Mouse (Mus musculus): ENCODE measurements around the gene Bri3.
"Not testable (repeated sequence)": the region's sequence is repeated elsewhere in the genome, so short reads cannot be mapped to it uniquely, and the experiment has no call there.

Bri3 gene

DNA sequence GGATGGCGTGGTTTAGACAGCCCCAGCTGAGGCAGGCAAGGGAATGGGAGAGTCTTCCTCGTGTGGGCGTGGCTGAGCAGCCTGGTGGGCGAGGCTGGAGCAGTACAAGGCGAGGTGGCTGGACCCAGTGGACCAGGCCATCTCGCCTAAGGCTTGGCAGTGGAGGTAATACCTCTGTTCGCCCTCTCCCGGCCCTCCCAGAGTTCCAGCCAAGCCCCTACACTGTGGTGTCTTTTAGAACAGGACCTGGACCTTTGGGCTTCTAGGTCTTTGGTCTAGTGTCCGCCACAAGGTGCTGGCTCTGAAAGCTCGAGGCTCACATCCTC lies 114.3 kb downstream of the Bri3 start:
- no peak for DNase-seq (ENCODE audit: low read depth, low spot score)

- no peak for DNase-seq (ENCODE audit: low read depth, low spot score)
These were observed 115.6 kb downstream of the Bri3 start for GRCm38 (mm10) chr5:144359886-144360285.

DNA sequence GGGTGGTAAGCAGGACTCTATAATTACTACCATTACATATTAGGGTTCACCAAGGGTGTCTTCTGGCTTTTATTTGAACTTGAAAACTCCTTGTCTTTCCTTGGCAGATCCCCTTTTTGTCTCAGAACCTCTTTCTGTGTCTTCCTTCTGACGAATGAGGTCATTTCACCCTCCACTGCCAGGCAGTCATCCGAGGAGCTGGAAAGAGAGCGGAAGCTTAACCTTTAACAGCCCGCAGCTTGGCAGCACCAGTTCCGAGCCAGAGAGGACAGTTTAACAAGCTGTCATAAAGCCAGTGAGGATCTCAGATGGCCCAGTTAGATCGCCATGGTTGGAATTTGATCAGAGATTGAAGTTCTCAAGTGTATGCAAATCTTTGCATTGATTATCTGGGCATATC lies 116.1 kb downstream of the Bri3 start:
- DNase-seq (ENCODE audit: low read depth, low spot score), result no peak

- no peak for DNase-seq (ENCODE audit: low read depth, low spot score)
These were observed 120.6 kb downstream of the Bri3 start for GRCm38 (mm10) chr5:144364680-144365357.

GRCm38 (mm10) chr5:144366551-144366950 lies 122.3 kb downstream of the Bri3 start:
- DNase-seq (ENCODE audit: low read depth, low spot score), result not testable (repeated sequence)

DNA sequence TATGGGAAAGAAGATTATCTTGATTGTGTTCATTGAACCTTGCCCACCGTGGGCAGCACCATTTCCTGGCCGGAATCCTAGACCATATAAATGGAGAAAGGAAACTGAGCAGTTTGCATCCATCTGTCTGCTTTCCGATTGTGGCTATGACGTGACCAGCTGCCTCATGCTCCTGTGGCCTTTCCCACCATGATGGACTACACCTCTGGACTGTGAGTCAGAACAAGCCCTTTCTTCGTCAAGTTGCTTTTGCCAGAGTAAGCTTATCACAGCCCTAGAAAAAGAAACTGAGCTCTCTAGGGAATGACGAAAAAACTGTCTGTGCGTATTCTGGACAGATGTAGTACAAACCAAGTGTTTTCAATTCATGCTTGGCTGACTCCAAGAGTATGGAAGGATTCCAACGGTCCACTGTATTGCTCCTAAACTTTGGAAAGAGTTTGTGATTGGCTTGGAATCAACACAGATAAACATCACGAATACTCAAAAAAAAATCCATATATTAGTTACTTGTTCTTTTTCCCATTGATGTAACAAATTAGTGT lies 124.5 kb downstream of the Bri3 start:
- no peak for DNase-seq (ENCODE audit: low read depth, low spot score)

GRCm38 (mm10) chr5:144370986-144371385 lies 126.7 kb downstream of the Bri3 start:
- DNase-seq (ENCODE audit: low read depth, low spot score), result peak; percentile 14

- no peak for DNase-seq (ENCODE audit: low read depth, low spot score)
These were observed 127.9 kb downstream of the Bri3 start for GRCm38 (mm10) chr5:144372177-144372576.

DNA sequence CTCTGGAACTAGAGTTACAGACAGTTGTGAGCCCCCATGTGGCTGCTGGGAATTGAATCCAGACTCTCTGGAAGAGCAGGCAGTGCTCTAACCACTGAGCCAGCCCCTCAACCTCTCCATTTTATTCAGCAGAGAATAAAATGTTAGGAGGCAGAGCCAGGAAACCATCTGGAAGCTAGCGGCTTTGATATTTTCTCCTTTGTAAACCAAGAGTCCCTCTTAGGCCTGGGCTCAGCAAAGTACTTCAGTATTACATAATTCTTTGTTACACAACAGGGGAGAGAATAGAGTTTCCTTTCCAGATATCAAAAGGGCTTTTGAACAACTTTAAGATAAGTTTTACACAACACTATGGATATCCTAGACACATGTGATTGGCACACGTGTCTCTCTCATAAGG lies 128.6 kb downstream of the Bri3 start:
- DNase-seq (ENCODE audit: low read depth, low spot score), result no peak

DNA sequence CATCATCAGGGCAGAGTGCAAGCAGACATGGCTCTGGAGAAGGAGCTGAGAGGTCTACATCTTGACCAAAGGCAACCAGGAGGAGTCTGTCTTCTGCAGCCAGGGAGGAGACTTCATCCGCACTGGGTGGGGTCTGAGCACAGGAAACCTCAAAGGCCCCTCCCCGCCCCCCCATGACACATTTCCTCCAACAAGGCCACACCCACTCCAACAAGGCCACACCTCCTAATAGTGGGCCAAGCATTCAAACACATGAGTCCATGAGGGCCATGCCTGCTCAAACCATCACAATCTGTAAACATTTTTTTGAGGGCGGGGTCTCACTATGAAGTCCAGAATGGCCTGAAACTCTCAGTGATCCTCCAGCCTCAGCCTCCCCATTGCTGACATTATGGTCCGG lies 135.2 kb downstream of the Bri3 start:
- DNase-seq (ENCODE audit: low read depth, low spot score), result no peak

GRCm38 (mm10) chr5:144380689-144381088 lies 136.5 kb downstream of the Bri3 start:
- DNase-seq (ENCODE audit: low read depth, low spot score), result no peak

- DNase-seq (ENCODE audit: low read depth, low spot score), result no peak
These were observed 137.5 kb downstream of the Bri3 start for GRCm38 (mm10) chr5:144381782-144382181.

GRCm38 (mm10) chr5:144383936-144384335 lies 139.7 kb downstream of the Bri3 start:
- no peak for DNase-seq (ENCODE audit: low read depth, low spot score)

- DNase-seq (ENCODE audit: low read depth, low spot score), result peak; percentile 32
These were observed 143.6 kb downstream of the Bri3 start for GRCm38 (mm10) chr5:144387851-144388250.

DNA sequence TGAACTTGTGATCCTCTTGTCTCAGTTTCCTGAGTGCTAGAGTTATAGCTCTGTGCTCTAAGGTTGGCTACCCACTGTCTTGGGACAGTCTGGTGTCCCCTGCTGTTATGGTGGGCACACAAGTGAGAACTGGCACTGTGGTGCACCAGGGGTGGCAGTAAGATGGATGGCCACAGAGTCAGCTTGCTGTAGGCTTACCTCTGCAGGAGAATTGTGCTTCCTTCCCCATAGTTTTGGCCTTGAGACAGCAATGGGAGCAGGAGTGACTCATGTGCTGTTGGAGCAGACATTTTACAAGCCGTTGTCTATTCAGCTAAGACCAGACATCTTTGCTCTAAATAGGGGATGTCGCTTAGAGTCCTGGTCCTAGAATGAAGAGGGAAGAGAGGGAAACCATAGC lies 149.9 kb downstream of the Bri3 start:
- DNase-seq (ENCODE audit: low read depth, low spot score), result no peak

GRCm38 (mm10) chr5:144397566-144397965 lies 153.3 kb downstream of the Bri3 start:
- DNase-seq (ENCODE audit: low read depth, low spot score), result no peak

DNA sequence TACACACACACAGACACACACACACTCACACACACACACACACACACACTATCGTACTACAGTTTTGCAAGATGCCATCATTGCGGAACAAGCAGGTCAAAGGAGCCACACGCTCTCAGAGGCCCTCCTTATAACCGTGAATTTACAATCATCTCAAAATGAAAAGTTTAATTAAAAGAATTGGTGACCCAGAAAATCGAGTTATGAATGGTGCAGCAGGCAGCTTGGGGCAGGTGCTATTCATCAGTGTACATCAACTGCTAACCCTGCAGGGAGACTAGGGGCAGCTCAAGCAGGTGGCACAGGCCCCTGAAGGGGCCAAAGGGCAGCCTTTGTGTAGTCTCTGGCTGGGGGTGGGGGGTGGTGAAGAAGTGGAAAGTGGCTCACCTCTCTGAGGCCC lies 156.6 kb downstream of the Bri3 start:
- no peak for DNase-seq (ENCODE audit: low read depth, low spot score)

GRCm38 (mm10) chr5:144406256-144406655 lies 162.0 kb downstream of the Bri3 start:
- DNase-seq (ENCODE audit: low read depth, low spot score), result no peak

DNA sequence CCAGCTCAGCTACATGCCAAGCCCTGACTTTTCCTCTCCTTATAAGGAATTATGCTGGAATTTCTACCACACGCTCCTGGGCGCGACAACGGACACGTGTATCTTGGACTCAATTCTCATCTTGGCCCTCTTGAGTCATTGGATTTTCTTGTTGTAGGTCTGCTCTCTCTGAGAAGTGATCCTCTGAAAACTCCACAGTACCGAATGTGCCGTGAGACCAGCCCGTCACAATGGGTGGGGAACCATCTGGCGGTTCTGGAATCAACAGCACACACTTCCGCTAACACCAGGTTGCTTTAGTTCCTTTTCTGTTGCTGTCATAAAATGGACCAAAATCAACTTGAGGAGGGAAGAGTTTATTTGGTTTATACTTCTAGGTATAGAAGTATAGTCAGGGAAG lies 166.4 kb downstream of the Bri3 start:
- DNase-seq (ENCODE audit: low read depth, low spot score), result no peak

DNA sequence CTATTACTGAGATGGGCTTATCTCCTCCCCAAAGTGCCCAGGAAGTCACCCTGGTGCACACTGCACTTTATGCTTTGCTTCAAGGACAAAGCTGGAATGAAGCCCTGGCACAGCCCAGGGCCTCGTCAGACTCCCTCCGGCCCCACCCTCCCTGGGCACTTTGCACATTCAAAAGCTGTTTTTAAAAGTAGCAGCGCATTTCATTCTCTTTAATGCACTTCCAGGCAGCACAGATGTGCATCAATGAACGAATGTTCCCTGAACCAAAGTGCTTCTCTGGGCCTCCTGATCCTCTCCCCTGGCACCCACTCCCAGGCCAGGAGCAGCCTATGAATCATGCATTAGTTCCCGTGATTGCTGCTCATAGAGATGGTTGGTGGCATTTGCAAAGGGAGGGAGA lies 167.5 kb downstream of the Bri3 start:
- DNase-seq (ENCODE audit: low read depth, low spot score), result no peak

DNA sequence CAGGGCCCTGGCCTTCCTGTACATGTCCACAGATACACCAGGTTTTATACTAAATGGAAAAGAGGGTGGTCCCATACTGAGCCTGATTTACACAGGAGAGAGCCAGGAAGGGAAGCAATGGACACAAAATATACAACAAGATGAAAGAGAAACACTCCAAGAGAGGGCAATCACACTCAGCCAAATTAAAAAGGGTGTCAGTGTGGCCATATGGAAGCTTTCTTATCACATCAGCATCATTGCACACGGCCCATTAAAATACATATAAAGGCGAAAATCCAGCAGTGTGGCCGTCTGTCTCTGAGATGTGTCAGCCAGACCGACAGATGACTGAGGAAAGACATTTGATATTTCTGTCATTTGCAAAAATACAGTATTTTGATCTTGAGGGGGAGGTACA lies 168.5 kb downstream of the Bri3 start:
- no peak for DNase-seq (ENCODE audit: low read depth, low spot score)

GRCm38 (mm10) chr5:144418456-144418855 lies 174.2 kb downstream of the Bri3 start:
- no peak for DNase-seq (ENCODE audit: low read depth, low spot score)

GRCm38 (mm10) chr5:144420001-144420400 lies 175.8 kb downstream of the Bri3 start:
- DNase-seq (ENCODE audit: low read depth, low spot score), result no peak

DNA sequence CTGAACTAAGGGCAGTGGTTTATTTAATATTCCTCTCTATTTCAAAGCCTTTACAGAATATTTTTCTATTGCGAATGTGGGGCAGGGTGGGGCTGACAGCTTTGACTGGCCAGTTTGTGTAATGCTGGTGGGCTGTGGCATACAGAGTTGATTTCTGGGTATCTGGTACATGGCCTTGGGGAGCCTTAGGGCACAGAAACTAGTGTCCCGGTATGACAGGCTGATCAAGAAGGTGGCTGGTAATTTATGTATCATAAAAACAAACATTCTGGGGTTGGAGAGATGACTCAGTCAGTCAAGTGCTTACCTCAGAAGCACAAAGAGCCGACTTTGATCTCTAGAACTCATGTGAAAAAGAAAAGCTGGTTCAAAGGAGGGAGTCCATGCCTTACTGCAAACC lies 182.5 kb downstream of the Bri3 start:
- no peak for DNase-seq (ENCODE audit: low read depth, low spot score)
